Mouse (Mus musculus) naive thymus-derived CD4-positive, alpha-beta T cell, adult 2 months (primary cell): ENCODE measurements around the gene Ubac2.

ENCODE experiments used
- DNase-seq: peaks from one replicate; pipeline ENCODE4 v3.0.0-alpha.2; 2011; ENCODE audit warnings: low read depth

Ubac2 gene

GRCm38 (mm10) chr14:122003812-122004211 is 125.4 kb downstream of the Ubac2 start:
- no peak for DNase-seq

DNA sequence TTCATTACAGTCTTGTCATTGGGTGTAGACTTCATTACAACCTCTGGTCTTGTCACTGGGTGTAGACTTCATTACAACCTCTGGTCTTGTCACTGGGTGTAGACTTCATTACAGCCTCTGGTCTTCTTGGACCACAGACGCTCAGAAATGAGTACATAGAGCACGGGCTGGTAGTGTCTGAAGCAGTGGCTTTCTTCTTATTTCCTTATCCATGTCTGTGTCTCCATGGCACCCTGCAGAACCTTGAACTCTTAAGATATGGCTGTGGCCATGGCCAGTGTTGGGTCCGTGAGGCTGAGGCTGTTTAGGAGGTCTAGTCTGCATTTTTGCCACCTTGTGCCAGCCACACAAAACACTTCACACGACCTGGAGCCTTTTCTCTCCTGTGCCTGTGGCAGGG is 129.8 kb downstream of the Ubac2 start:
- DNase-seq = no peak

- DNase-seq = peak; percentile 93
Observed at GRCm38 (mm10) chr14:122009502-122009901, 131.1 kb downstream of the Ubac2 start.

DNA sequence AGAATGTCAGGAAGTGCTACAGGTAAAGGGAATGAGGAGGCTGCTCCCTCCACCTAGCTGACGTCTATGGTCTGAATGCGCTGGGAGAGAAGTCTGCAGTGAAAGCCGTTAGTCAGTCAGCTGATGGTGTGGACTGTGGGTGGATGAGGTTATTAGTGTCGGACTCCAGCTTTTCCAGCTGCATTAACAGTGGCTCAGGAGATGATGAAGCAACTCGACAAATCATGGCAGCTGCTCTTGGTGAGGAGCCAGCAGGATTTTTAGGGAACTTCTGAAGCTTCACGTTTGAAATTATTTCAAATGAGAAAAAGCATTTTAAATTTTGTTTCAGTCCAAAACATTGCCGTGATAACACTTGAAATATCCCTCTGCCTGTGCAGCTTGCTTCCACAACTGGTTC is 131.9 kb downstream of the Ubac2 start:
- no peak for DNase-seq

GRCm38 (mm10) chr14:122011768-122012167 is 133.3 kb downstream of the Ubac2 start:
- DNase-seq = peak; percentile 88

DNA sequence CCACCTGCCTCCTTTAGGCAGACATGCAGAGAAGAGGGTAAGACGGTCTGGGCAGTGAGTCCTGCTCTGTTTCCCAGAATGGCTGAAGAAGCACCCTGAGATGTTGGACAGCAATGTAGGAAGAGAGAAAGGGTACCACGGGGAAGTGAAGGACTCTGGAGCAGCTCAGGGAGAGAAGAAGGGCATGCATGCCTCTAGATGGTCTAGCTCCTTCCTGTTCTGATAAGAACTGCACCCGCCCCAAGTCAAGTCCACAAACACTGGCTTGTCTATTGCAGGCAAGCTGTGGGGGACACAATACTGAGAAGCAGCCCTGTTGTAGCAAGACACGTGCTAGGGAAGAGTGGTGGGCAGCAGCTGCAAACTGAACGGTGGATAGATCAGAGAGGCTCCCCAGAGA is 133.8 kb downstream of the Ubac2 start:
- no peak for DNase-seq

DNA sequence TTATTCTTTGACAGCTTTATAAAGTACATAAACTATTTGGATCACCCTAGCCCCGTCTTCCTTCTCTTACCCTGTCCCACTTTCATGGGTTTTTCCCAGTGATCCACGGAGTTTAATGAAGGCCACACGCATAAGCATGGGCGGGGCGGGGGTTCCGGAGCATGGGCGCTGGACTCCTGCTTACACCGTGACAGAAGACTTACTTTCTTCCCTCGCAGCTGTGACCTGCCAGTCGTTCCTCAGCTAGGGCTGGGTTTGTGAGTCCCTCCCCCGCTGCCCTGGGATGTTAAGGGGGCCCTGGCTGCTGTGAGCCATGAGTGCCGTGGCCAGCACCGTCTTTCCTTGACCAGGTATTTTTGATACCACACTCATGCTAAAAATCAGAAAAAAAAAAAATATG is 134.4 kb downstream of the Ubac2 start:
- DNase-seq = no peak

DNA sequence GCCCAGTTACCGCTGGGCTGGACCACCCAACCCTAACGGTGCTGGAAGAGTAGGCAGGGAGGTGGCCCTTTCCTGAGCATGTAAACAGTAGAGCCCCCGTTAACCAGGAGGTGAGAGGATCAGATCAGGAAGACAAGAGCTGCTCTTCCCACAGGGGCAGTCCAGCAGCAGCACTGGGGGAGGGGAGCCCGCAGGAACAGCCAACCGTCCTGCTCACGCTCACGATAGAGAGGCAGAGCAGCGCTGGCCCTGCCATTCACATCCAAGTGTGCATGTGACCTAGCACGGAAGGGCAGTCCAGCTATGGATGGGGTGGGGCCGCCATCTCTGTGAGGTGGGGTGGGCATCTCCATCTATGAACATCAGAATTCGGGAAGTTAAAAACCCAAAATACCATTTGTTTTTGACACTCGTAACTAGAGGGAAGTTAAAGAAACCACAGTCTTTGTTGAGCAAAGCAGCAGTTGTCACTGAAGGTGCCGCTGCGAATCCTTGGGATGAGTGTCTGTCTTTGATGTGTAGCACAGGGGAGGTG is 135.1 kb downstream of the Ubac2 start:
- peak; percentile 80 for DNase-seq

DNA sequence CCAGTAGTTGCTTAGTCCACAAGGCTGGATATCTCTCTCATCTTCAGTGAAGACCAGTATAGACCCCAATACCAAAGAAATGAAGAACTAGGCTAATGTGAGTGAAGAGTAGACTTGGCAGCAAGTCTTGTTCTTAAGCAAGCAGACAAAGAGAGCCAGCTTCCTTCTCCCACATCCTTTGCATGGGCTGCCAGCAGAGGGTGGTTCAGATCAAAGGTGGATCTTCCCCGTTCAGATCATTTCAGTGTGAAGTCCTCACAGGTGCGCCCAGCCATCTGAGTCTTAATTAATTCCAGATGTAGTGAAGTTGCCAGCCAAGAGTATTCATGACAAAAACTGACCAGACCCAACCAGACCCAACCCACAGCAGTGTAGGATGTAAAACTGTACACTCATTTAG is 139.5 kb downstream of the Ubac2 start:
- peak; percentile 79 for DNase-seq

- DNase-seq = no peak
Observed at GRCm38 (mm10) chr14:122019389-122019788, 141.0 kb downstream of the Ubac2 start.

- no peak for DNase-seq
Observed at GRCm38 (mm10) chr14:122020567-122020966, 142.1 kb downstream of the Ubac2 start.

DNA sequence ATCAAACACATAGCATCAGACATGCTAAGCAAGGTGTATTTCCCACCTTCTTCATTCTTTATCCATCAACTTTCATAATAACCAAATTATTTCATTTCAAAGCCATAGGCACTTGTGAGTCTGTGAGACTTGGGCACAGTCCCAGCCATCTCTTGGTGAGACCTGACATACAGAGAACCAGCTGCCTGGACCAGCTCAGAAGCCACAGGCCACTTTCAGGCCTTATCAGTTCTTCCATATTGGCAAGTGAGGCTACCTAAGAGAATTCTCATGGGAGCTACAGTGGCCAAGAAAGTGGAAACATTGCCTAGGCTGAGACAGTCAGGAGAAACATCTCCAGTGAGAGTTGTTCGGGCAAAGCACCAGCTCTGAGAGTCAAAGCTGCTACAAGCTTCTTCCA is 144.6 kb downstream of the Ubac2 start:
- DNase-seq = no peak

DNA sequence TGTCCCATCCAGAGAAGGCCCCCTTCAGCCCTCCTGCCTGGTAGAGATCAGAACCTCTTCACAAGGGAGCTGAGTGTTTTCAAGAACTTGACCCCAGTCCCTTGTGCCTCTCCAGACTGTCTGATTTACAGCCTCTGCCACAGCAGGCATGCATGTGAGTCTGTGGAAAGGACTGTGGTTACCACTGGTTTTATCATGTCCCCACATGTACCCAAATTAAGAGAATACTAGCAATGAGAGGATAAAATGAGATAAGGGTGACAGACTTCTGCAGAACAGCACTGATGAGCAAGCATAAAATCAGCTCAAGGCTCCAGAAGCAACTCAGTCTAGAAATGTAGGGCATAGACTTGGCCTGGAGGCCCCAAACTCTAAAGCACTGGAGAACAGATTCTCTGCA is 145.5 kb downstream of the Ubac2 start:
- DNase-seq = no peak

DNA sequence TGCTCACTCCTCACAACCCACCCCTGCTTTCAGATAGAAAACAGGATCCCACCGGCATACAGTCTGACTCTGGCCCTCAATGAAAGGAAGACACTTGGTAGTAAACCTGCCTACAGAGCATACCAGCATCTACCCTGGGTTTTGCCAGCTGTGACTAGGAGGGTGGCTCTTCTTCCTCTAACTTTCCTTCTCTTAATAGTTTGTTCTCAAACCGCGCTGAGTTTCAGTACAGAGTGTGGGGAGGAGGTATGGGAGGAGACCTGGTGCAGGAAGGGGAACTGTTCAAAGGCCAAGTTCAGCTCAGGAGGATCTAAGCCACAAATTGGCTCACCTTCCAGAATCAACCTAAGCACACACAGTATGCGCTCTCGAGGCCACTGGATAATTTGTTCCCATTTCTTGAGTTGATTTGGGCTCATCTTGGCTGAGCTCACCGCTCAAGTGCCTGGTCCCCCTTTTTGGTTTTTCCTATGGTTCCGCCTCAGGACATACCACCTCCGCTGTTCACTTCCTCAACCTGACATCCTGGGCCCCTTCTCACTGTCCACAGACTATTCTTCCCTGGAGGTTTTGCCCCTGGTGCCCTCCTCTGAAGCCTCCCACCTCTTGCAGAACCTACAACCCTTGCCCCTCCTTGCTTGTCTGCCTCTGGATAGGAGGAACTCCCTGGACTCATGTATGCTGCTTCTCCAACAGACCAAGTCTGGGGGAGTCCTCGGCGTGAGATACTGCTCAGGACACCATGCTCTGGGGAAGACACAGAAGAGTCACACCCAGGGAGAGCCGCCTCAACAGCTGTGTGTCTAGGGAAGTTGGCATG is 150.7 kb downstream of the Ubac2 start:
- peak; percentile 77 for DNase-seq

GRCm38 (mm10) chr14:122029851-122030250 is 151.4 kb downstream of the Ubac2 start:
- no peak for DNase-seq

GRCm38 (mm10) chr14:122032045-122032444 is 153.6 kb downstream of the Ubac2 start:
- no peak for DNase-seq

- no peak for DNase-seq
Observed at GRCm38 (mm10) chr14:122034451-122034850, 156.0 kb downstream of the Ubac2 start, which contains the start of gene Timm8a2. Gene Timm8a2 (plus strand): TSS chr14:122034674.

- DNase-seq = no peak
Observed at GRCm38 (mm10) chr14:122035181-122035580, 156.8 kb downstream of the Ubac2 start.

- DNase-seq = peak; percentile 75
Observed at GRCm38 (mm10) chr14:122035860-122036259, 157.4 kb downstream of the Ubac2 start.

DNA sequence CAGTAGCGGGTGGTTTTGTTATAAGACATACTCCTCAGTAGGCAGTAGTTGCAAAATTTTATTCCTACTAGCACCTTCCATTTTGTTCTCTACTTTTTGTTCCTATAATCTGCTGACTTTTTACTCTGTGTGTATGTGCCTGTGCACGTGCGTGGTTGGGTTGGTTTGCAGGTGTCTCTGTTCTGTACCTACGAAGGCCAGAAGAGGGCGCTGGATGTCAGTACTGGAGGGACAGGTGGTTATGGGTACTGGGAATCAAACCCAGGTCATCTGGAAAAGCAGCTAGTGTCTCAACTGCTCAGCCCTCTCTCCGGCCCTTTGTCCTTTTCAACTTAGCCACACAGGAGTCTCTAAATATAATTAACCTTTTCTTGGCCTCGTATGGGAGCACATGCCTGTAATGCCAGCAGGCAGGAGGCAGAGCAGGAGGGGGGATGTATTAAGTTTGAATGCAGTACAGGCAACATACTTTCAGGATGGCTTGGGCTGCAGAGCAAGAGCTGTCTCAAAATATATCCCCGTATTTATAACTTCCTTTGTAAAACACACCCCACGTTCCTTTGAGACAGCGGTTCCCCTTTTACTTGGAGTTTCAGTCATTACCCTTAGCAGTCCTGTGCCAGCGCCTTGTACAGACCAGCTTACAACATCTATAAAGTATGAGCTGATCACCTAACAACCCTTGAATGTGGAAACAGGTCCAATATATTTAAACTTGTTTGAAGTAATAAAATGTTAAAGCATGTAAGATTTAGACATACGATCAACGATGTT is 160.6 kb downstream of the Ubac2 start:
- DNase-seq = no peak

DNA sequence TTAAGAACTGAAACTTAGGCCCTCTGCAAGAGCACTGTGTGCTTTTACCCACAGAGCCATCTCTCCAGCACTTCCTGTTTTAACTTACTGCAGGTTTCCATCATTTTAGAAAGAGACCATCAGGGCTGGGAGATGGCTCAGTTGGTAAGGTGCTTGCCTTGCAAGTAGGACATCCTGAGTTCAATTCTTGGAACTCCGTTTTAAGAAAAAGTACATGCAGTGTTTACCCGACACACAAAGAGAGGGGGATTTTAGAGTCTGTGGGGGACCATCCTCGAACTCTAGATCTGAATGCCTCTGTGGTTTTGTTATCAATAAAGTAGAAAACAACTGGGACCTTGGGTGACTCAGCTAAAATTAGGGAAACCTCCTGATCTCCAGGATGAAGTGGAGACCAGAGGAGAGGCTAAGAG is 163.0 kb downstream of the Ubac2 start:
- DNase-seq = no peak

- DNase-seq = no peak
Observed at GRCm38 (mm10) chr14:122042142-122042694, 163.8 kb downstream of the Ubac2 start.

GRCm38 (mm10) chr14:122047784-122048183 is 169.4 kb downstream of the Ubac2 start:
- DNase-seq = no peak
